Mouse (Mus musculus): Measurements from ENCODE around the gene Zfp950.
A peak's percentile ranks its signal among the peaks of the same experiment; 100 is the strongest.
"Not testable (repeated sequence)": the region's sequence is repeated elsewhere in the genome, so short reads cannot be mapped to it uniquely, and the experiment has no call there.

The Zfp950 gene

GRCm38 (mm10) chr19:61140342-61141206 is at the start of gene Zfp950:
Zfp950 (minus strand) TSS chr19:61140840.
- peak; percentile 90 to 94 for DNase-seq

GRCm38 (mm10) chr19:61183590-61183989 is 43.0 kb upstream of the Zfp950 start, which contains the start of gene Gm6020:
Gm6020 (plus strand) TSS chr19:61183890.
- not testable (repeated sequence) for DNase-seq

DNA sequence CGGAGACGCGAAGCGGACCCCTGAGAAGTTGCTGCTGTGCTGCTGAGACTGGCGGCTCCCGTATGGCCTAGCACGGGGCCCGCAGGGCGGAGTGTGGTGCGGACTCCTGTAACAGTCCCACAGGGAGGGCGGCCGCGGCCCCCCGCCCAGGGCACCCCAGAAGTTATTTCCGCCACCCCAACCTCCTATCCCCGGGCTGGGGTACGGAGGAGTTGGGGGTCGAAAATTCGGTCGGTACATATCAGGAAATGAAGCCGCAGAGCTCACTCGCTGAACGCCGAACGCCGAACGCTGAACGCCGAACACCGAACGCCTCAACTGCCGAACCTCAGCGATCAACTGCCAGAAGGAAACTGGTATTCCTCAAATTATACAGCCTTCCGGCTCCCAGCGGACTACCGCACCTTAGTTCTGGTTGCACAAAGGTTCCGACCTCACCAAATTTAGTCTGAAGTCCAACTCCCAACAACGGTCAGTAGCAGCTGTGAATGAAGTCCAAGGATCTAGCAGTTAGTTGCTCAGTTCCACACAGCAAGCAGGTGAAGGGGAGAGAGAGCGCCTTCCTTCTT is 35.2 kb upstream of the Zfp950 start, which contains the start of gene Gm7102:
TSS of gene Gm7102 (minus strand) at position 554 of the 569 bp plus-strand sequence.
- no peak for DNase-seq

- no peak for DNase-seq
These were observed 11.2 kb upstream of the Zfp950 start for GRCm38 (mm10) chr19:61151701-61152420.

GRCm38 (mm10) chr19:61151372-61151700 is 10.7 kb upstream of the Zfp950 start:
- peak; percentile 26 to 43 for DNase-seq

GRCm38 (mm10) chr19:61141299-61141698 is 659 bp upstream of the Zfp950 start:
- peak in 1 of 2 experiments; percentile 22 for DNase-seq

- no peak for DNase-seq
These were observed 2.0 kb downstream of the Zfp950 start for GRCm38 (mm10) chr19:61138655-61139054.

DNA sequence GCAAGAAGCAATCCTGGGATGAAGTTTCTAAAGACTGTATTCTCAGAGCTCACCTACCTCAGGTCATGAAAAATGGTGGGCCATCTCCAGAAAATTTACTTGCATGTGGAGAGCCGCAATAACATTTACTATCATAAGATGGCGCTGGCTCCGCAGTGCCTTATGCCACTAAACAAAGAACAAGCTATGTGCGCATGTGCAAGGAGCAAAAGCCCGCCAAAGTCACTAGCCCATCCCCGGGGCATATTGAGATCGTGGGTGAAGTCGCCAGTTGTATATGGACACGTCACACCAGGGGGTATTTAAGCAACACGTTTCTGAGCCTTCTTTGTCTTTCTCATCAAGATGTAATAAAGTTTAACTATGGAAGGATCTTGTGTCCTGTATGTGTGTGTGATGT is 9.5 kb downstream of the Zfp950 start:
- no peak for DNase-seq

DNA sequence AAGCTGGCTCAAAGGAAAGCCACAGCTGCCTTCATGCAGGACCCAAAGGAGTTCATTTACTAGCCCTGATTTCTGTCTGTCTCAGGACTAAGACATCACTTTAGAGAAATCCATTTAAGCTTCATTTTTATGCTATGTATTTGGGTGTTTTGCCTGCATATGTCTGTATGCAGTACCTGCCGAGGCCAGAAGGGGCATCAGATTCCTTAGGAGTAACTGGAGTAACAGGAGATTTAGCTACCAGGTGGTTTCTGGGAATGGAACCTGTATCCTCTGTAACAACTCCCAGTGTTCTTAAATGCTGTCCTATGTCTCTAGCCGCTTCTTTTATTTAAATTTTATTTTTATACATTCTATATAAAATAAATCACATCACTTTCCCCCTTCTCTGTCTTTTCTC is 30.5 kb downstream of the Zfp950 start:
- no peak for DNase-seq

- no peak for DNase-seq
These were observed 42.9 kb downstream of the Zfp950 start for GRCm38 (mm10) chr19:61097764-61098163.

- no peak for DNase-seq
These were observed 43.9 kb downstream of the Zfp950 start for GRCm38 (mm10) chr19:61096776-61097175.

DNA sequence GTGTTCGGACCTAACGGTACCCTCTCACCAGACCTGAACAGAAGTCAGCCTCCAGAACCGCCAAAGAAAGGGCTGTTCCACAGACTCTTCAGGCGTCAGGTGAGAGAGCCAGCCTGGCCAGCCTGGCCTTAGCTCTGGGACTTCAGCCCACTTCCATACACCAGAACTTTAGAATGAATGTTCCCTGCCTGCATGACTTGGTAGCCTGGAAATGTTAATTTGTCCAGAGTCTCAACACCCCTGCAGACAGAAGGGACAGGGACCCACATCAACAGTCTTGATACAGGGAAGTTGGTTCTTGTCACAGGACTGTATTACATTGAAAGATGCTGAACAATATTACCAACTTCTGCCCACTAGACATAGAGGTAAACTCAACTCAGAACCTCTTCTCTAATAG is 50.1 kb downstream of the Zfp950 start:
- no peak for DNase-seq

DNA sequence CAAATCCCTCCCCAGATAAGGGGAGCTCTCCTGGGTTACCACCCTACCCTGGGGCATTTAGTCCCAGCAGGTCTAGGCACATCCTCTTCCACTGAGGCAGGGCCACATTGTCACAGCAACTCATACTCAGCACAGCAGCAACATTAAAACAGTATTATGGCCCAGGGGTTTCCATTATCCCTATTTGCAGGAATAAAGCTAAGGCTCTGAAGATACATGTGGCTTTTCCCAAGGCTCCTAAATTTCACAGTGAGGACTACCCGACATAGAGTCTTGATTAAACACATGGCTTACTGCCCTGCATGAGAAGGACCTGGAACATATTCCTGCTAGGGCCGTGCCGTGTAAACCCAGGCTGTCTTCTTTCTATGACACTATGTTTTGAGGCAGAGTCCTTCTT is 51.6 kb downstream of the Zfp950 start:
- DNase-seq: no peak

GRCm38 (mm10) chr19:61087781-61088180 is 52.9 kb downstream of the Zfp950 start:
- no peak for DNase-seq

DNA sequence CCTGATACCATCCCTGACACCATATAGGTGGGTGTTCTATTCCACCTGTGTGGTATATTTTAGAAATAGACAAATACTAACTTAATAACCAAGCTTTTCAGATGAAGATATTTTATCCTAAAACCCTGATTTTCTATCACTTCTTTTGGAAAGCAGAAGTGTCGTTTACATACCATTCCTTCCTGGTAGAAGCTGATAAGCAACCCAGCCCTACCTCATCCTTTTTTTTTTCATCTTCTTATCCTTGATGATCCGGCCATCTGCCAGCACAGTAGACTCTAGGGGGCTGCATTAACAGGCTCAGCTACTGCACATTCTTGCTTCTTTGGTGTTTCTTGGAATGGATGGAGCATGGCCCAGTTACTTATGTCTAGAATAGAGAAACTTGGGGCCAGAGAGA is 55.4 kb downstream of the Zfp950 start:
- DNase-seq: no peak

- peak; percentile 79 to 93 for DNase-seq
These were observed 56.3 kb downstream of the Zfp950 start for GRCm38 (mm10) chr19:61084149-61084940.

GRCm38 (mm10) chr19:61083006-61083405 is 57.6 kb downstream of the Zfp950 start:
- DNase-seq: no peak

GRCm38 (mm10) chr19:61080251-61080749 is 60.3 kb downstream of the Zfp950 start:
- peak; percentile 7 to 24 for DNase-seq

- DNase-seq: no peak
These were observed 62.0 kb downstream of the Zfp950 start for GRCm38 (mm10) chr19:61078622-61079021.

DNA sequence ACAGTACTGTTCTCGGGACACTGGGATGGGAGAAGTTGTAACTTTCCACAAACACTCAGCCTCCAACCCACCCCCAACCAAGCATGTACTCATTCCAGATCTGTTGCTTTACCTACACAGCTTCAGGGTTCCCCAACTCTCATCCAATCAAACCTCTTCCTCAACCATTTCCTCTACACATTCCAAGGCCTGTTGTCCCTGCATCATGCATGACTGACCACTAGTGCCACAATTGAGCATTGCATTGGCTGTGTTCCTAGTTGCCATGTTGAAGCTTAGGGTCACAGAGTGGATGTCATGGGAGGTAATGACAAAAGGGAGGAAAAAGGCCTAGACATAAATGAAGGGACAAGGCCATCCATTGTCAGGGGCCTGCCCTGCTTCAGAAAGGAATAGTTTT is 75.6 kb downstream of the Zfp950 start:
- peak; percentile 21 to 29 for DNase-seq

DNA sequence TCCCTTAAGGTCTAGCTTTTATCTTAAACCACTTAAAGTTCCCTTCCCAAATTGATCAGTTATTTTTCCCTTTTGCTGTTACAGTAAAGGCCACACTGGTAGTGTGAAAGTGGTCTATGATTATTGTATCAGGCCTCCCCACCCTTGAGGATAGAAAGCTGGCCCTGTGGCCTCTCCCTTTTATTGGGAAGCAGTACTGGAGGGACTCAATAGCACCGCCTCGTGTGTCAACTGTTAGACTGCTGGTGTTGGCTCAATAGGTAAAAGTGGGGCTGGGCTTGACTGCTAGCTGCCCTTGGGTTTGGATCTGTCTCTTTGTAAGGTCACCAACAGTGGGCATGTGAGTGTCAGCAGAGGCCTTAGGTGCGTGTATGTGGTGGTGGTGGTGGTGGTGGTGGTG is 76.3 kb downstream of the Zfp950 start:
- no peak for DNase-seq

GRCm38 (mm10) chr19:61057581-61057980 is 83.1 kb downstream of the Zfp950 start:
- peak; percentile 46 to 65 for DNase-seq

All from kidney, adult 8-10 months (tissue).